Mouse (Mus musculus): ENCODE measurements around the gene Nt5e.
A peak's percentile ranks its signal among the peaks of the same experiment; 100 is the strongest.
"Not testable (repeated sequence)": the region's sequence is repeated elsewhere in the genome, so short reads cannot be mapped to it uniquely, and the experiment has no call there.

The Nt5e gene

GRCm38 (mm10) chr9:88326930-88327901, at the start of gene Nt5e:
Nt5e (plus strand) TSS chr9:88327197.
- peak; percentile 16 to 18 for DNase-seq (ENCODE audit: low spot score in 2 of 2)

GRCm38 (mm10) chr9:88277588-88277987, 49.4 kb upstream of the Nt5e start:
- no peak for DNase-seq (ENCODE audit: low spot score in 2 of 2)

- DNase-seq (ENCODE audit: low spot score in 2 of 2), result no peak
Observed at GRCm38 (mm10) chr9:88279728-88280127, 47.3 kb upstream of the Nt5e start.

- DNase-seq (ENCODE audit: low spot score in 2 of 2), result no peak
Observed at GRCm38 (mm10) chr9:88289568-88290168, 37.3 kb upstream of the Nt5e start.

GRCm38 (mm10) chr9:88292836-88293370, 34.1 kb upstream of the Nt5e start:
- no peak for DNase-seq (ENCODE audit: low spot score in 2 of 2)

GRCm38 (mm10) chr9:88295798-88296197, 31.2 kb upstream of the Nt5e start:
- no peak for DNase-seq (ENCODE audit: low spot score in 2 of 2)

- DNase-seq (ENCODE audit: low spot score in 2 of 2), result no peak
Observed at GRCm38 (mm10) chr9:88296321-88296720, 30.7 kb upstream of the Nt5e start.

- DNase-seq (ENCODE audit: low spot score in 2 of 2), result not testable (repeated sequence)
Observed at GRCm38 (mm10) chr9:88297244-88297643, 29.8 kb upstream of the Nt5e start.

GRCm38 (mm10) chr9:88297871-88298658, 28.9 kb upstream of the Nt5e start:
- DNase-seq (ENCODE audit: low spot score in 2 of 2), result peak; percentile 30 to 35

- no peak for DNase-seq (ENCODE audit: low spot score in 2 of 2)
Observed at GRCm38 (mm10) chr9:88307019-88307618, 19.9 kb upstream of the Nt5e start.

GRCm38 (mm10) chr9:88309127-88309526, 17.9 kb upstream of the Nt5e start:
- DNase-seq (ENCODE audit: low spot score in 2 of 2), result no peak

- DNase-seq (ENCODE audit: low spot score in 2 of 2), result no peak
Observed at GRCm38 (mm10) chr9:88319226-88319625, 7.8 kb upstream of the Nt5e start.

GRCm38 (mm10) chr9:88324616-88325015, 2.4 kb upstream of the Nt5e start:
- no peak for DNase-seq (ENCODE audit: low spot score in 2 of 2)

GRCm38 (mm10) chr9:88328666-88329065, 1.7 kb downstream of the Nt5e start:
- no peak for DNase-seq (ENCODE audit: low spot score in 2 of 2)

GRCm38 (mm10) chr9:88329166-88329748, 2.3 kb downstream of the Nt5e start:
- DNase-seq (ENCODE audit: low spot score in 2 of 2), result peak; percentile 12

- DNase-seq (ENCODE audit: low spot score in 2 of 2), result no peak
Observed at GRCm38 (mm10) chr9:88330316-88330715, 3.3 kb downstream of the Nt5e start.

- DNase-seq (ENCODE audit: low spot score in 2 of 2), result no peak
Observed at GRCm38 (mm10) chr9:88332447-88332846, 5.5 kb downstream of the Nt5e start.

GRCm38 (mm10) chr9:88335839-88336238, 8.8 kb downstream of the Nt5e start:
- DNase-seq (ENCODE audit: low spot score in 2 of 2), result no peak

GRCm38 (mm10) chr9:88340819-88341218, 13.8 kb downstream of the Nt5e start:
- no peak for DNase-seq (ENCODE audit: low spot score in 2 of 2)

- no peak for DNase-seq (ENCODE audit: low spot score in 2 of 2)
Observed at GRCm38 (mm10) chr9:88342241-88342640, 15.2 kb downstream of the Nt5e start.

- no peak for DNase-seq (ENCODE audit: low spot score in 2 of 2)
Observed at GRCm38 (mm10) chr9:88342701-88343100, 15.7 kb downstream of the Nt5e start.
